ENCODE assay signal across 14 mouse cellular contexts in the genomic region with DNA sequence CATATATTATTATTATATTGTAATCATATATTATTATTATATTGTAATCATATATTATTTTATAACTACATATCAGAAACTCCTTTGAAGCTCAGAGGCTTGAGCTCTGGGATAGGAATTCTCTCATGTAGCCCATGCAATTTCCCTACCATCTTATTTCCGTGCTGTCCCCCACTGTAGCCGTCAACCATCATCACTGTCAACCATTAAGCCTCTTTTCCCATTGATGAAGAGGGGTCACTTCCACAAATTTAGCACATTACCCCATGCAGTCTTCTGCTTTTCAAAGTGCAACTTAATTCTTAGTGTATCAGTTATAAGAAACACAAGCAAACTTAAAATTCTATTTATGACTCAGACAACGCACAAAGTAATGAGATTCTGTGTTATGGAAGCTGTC.
DNase-seq lines count a peak whose midpoint lies in the region.
"Had no signal": no experiment of that assay in that cellular context is flagged by ENCODE, and none has a peak within 500 bp of the region (broad histone marks: within the 10 kb centered on the region; RNA-seq: fewer than 3 reads in every experiment).

No protein-coding gene starts in this region.

- peak; percentile 65 for DNase-seq in retina, embryonic 14.5 days (ENCODE audit: low spot score)
- peak; percentile 59 for DNase-seq in retina, postnatal 1 day
- DNase-seq in left cerebral cortex, adult 8-10 months (ENCODE audit: low spot score in 2 of 2), result no peak
- DNase-seq in kidney, postnatal 36 days, result no peak
- DNase-seq: adrenal gland, adult 2 months; adrenal gland, adult 8-10 months; adrenal gland, postnatal 10 days; adrenal gland, postnatal 14 days; adrenal gland, postnatal 25 days; adrenal gland, postnatal 36 days; B cell, adult 2 months; cerebellum, adult 11 months; cerebellum, adult 11-12 months; cerebellum, adult 18-20 months had no signal

Comparison
In these comparisons a context has a peak if more than half of its experiments do, and no peak if none do; other contexts are left out.
1. DNase-seq: peak in retina, embryonic 14.5 days (single experiment) and retina, postnatal 1 day (single experiment); none in left cerebral cortex, adult 8-10 months (0 of 2) and kidney, postnatal 36 days (0 of 2).